Mouse (Mus musculus) limb, embryonic 15.5 days (tissue): Measurements from ENCODE around the gene Rab8b. TPM values are rescaled to one million over a fixed set of nuclear protein-coding genes. Genes with fewer than 3 reads are reported as not detected.
"Not testable (repeated sequence)": the region's sequence is repeated elsewhere in the genome, so short reads cannot be mapped to it uniquely, and the experiment has no call there.

Experiments used
- ATAC-seq: fragments of 200-750 bp; cut with Nextera tagmentation; 2 replicates; pipeline ENCODE4 v1.8.0; 2017; ENCODE audit warnings: low read depth, moderate TSS enrichment; ENCODE audit not compliant: insufficient number of reproducible peaks, low FRiP score, low TSS enrichment
- H3K27ac ChIP-seq: fragments of 300-500 bp; sonication (generic); 2 replicates; pipeline ENCODE4 v1.5.1; 2015; ENCODE audit warnings: moderate library complexity, mild to moderate bottlenecking, inconsistent platforms
- H3K27me3 ChIP-seq: fragments of 300-500 bp; sonication (generic); 2 replicates; pipeline ENCODE4 v1.6.1; 2015; ENCODE audit warnings: inconsistent platforms
- H3K36me3 ChIP-seq: fragments of 300-500 bp; sonication (generic); 2 replicates; pipeline ENCODE4 v1.6.1; 2015; ENCODE audit warnings: inconsistent platforms
- H3K4me1 ChIP-seq: fragments of 300-500 bp; sonication (generic); 2 replicates; pipeline ENCODE4 v1.6.1; 2015; ENCODE audit warnings: inconsistent platforms
- H3K4me2 ChIP-seq: fragments of 300-500 bp; sonication (generic); 2 replicates; pipeline ENCODE4 v1.6.1; 2015; ENCODE audit warnings: mild to moderate bottlenecking, inconsistent platforms
- H3K4me3 ChIP-seq: fragments of 300-500 bp; sonication (generic); 2 replicates; pipeline ENCODE4 v1.5.1; 2015; ENCODE audit warnings: mild to moderate bottlenecking, inconsistent platforms
- H3K9ac ChIP-seq: fragments of 300-500 bp; sonication (generic); 2 replicates; pipeline ENCODE4 v1.6.1; 2015; ENCODE audit warnings: inconsistent platforms
- H3K9me3 ChIP-seq: fragments of 300-500 bp; sonication (generic); 2 replicates; pipeline ENCODE4 v1.6.1; 2016; ENCODE audit warnings: inconsistent platforms
- WGBS: fragments of 180-500 bp; shearing (Covaris S2); methylation state at CpG from one replicate; pipeline ENCODE4 v1.1.7; 2015; 5-methylcytosine and 5-hydroxymethylcytosine counted together
- polyA plus RNA-seq: library from polyadenylated mRNA; unstranded; fragments of >200 nt; fragmentation: Nextera tagmentation; extraction: Ambion mirVana; gene quantifications from 2 replicates; pipeline ENCODE4 v1.2.1, GENCODE M21; 2015

Gene Rab8b
- polyA plus RNA-seq, 1 experiment from 2014 or later = 27.3 TPM

GRCm38 (mm10) chr9:66915869-66916785 is 3.4 kb downstream of the Rab8b start:
- H3K4me1 ChIP-seq = peaks cover 10% of the 10 kb centered on the region; the same call in 1 of the 2 replicates
- no peak overlapping the region for H3K4me3 ChIP-seq
- no peak overlapping the region for H3K9ac ChIP-seq
- no peak overlapping the region for H3K4me2 ChIP-seq
- WGBS = 86% methylated on average over 9 of the region's 9 CpGs
- ATAC-seq = no peak
- no peaks in the 10 kb centered on the region for H3K9me3 ChIP-seq
- no peaks in the 10 kb centered on the region for H3K27me3 ChIP-seq
- H3K36me3 ChIP-seq = no peaks in the 10 kb centered on the region
- no peak overlapping the region for H3K27ac ChIP-seq

GRCm38 (mm10) chr9:66915401-66915800 is 4.1 kb downstream of the Rab8b start:
- Histone ChIP-seq H3K27ac (no peak overlapping the region), H3K36me3 (no peaks in the 10 kb centered on the region), H3K27me3 (no peaks in the 10 kb centered on the region), H3K9me3 (no peaks in the 10 kb centered on the region), H3K9ac (no peak overlapping the region), H3K4me2 (no peak overlapping the region), H3K4me3 (no peak overlapping the region), H3K4me1 (peaks cover 10% of the 10 kb centered on the region; the same call in 1 of the 2 replicates)
- WGBS = 75% methylated on average over 5 of the region's 5 CpGs
- ATAC-seq = no peak

GRCm38 (mm10) chr9:66914540-66914939 is 4.9 kb downstream of the Rab8b start:
- Histone ChIP-seq H3K27ac (no peak overlapping the region), H3K9ac (no peak overlapping the region), H3K4me3 (no peak overlapping the region), H3K4me2 (no peak overlapping the region), H3K27me3 (no peaks in the 10 kb centered on the region), H3K36me3 (no peaks in the 10 kb centered on the region), H3K9me3 (no peaks in the 10 kb centered on the region), H3K4me1 (peaks cover 13% of the 10 kb centered on the region; the same call in 1 of the 2 replicates)
- ATAC-seq = no peak
- 91% methylated on average over 3 of the region's 3 CpGs for WGBS

- H3K4me2 ChIP-seq, H3K9me3 ChIP-seq, H3K27ac ChIP-seq, H3K4me3 ChIP-seq, H3K27me3 ChIP-seq, H3K9ac ChIP-seq, ATAC-seq, H3K36me3 ChIP-seq: not testable (repeated sequence)
- peaks cover 13% of the 10 kb centered on the region; the same call in 1 of the 2 replicates for H3K4me1 ChIP-seq
- 91% methylated on average over 5 of the region's 5 CpGs for WGBS
Measured at GRCm38 (mm10) chr9:66913254-66913934, 6.1 kb downstream of the Rab8b start.

- Histone ChIP-seq H3K4me2 (no peak overlapping the region), H3K9me3 (no peaks in the 10 kb centered on the region), H3K9ac (no peak overlapping the region), H3K4me1 (peaks cover 7% of the 10 kb centered on the region; the same call in 1 of the 2 replicates), H3K36me3 (no peaks in the 10 kb centered on the region), H3K27ac (no peak overlapping the region), H3K27me3 (no peaks in the 10 kb centered on the region), H3K4me3 (no peak overlapping the region)
- ATAC-seq = no peak
Measured at GRCm38 (mm10) chr9:66912304-66912703, 7.2 kb downstream of the Rab8b start.

- Histone ChIP-seq H3K4me1 (peaks cover 11% of the 10 kb centered on the region), H3K27ac (no peak overlapping the region), H3K36me3 (no peaks in the 10 kb centered on the region), H3K4me2 (no peak overlapping the region), H3K4me3 (no peak overlapping the region), H3K27me3 (no peaks in the 10 kb centered on the region), H3K9ac (no peak overlapping the region), H3K9me3 (no peaks in the 10 kb centered on the region)
- no peak for ATAC-seq
- 81% methylated on average over 5 of the region's 5 CpGs for WGBS
Measured at GRCm38 (mm10) chr9:66910677-66911076, 8.8 kb downstream of the Rab8b start.

- Histone ChIP-seq H3K4me1 (peaks cover 12% of the 10 kb centered on the region), H3K9me3 (no peaks in the 10 kb centered on the region), H3K27me3 (no peaks in the 10 kb centered on the region), H3K4me3 (no peak overlapping the region), H3K36me3 (no peaks in the 10 kb centered on the region), H3K27ac (no peak overlapping the region), H3K4me2 (no peak overlapping the region), H3K9ac (no peak overlapping the region)
- WGBS = 73% methylated on average over 7 of the region's 7 CpGs
- no peak for ATAC-seq
Measured at GRCm38 (mm10) chr9:66909922-66910321, 9.6 kb downstream of the Rab8b start.

GRCm38 (mm10) chr9:66907746-66908397 is 11.6 kb downstream of the Rab8b start:
- no peaks in the 10 kb centered on the region for H3K36me3 ChIP-seq
- H3K27me3 ChIP-seq = no peaks in the 10 kb centered on the region
- 78% methylated on average over 5 of the region's 5 CpGs for WGBS
- no peak overlapping the region for H3K27ac ChIP-seq
- no peaks in the 10 kb centered on the region for H3K9me3 ChIP-seq
- H3K4me3 ChIP-seq = no peak overlapping the region
- H3K4me1 ChIP-seq = peaks cover 12% of the 10 kb centered on the region
- no peak for ATAC-seq
- H3K4me2 ChIP-seq = no peak overlapping the region
- no peak overlapping the region for H3K9ac ChIP-seq

GRCm38 (mm10) chr9:66907126-66907525 is 12.4 kb downstream of the Rab8b start:
- Histone ChIP-seq H3K4me1 (peaks cover 12% of the 10 kb centered on the region), H3K4me2 (no peak overlapping the region), H3K9me3 (no peaks in the 10 kb centered on the region), H3K27ac (no peak overlapping the region), H3K27me3 (no peaks in the 10 kb centered on the region), H3K9ac (no peak overlapping the region), H3K36me3 (no peaks in the 10 kb centered on the region), H3K4me3 (no peak overlapping the region)
- 88% methylated on average over 8 of the region's 8 CpGs for whole genome bisulfite sequencing
- no peak for ATAC-seq

- H3K9me3 ChIP-seq = no peaks in the 10 kb centered on the region
- no peaks in the 10 kb centered on the region for H3K36me3 ChIP-seq
- no peak overlapping the region for H3K4me2 ChIP-seq
- no peak overlapping the region for H3K9ac ChIP-seq
- ATAC-seq = no peak
- H3K27me3 ChIP-seq = no peaks in the 10 kb centered on the region
- no peak overlapping the region for H3K27ac ChIP-seq
- H3K4me3 ChIP-seq = no peak overlapping the region
- 56% methylated on average over 9 of the region's 9 CpGs for WGBS
- H3K4me1 ChIP-seq = peaks cover 12% of the 10 kb centered on the region
Measured at GRCm38 (mm10) chr9:66905990-66906389, 13.5 kb downstream of the Rab8b start.

- no peaks in the 10 kb centered on the region for H3K4me1 ChIP-seq
- 79% methylated on average over 4 of the region's 4 CpGs for WGBS
- no peaks in the 10 kb centered on the region for H3K27me3 ChIP-seq
- H3K36me3 ChIP-seq = no peaks in the 10 kb centered on the region
- no peak overlapping the region for H3K4me2 ChIP-seq
- H3K9ac ChIP-seq = no peak overlapping the region
- no peak for ATAC-seq
- H3K4me3 ChIP-seq = no peak overlapping the region
- H3K27ac ChIP-seq = no peak overlapping the region
- H3K9me3 ChIP-seq = no peaks in the 10 kb centered on the region
Measured at GRCm38 (mm10) chr9:66899526-66899925, 20.0 kb downstream of the Rab8b start.

GRCm38 (mm10) chr9:66899072-66899471 is 20.4 kb downstream of the Rab8b start:
- Histone ChIP-seq H3K9me3 (no peaks in the 10 kb centered on the region), H3K9ac (no peak overlapping the region), H3K4me1 (no peaks in the 10 kb centered on the region), H3K27me3 (no peaks in the 10 kb centered on the region), H3K36me3 (no peaks in the 10 kb centered on the region), H3K4me3 (no peak overlapping the region), H3K27ac (no peak overlapping the region), H3K4me2 (no peak overlapping the region)
- ATAC-seq = no peak
- 83% methylated on average over 2 of the region's 2 CpGs for WGBS
